Mouse (Mus musculus): ENCODE data around the gene Gsta1. TPM values are rescaled to one million over a fixed set of nuclear protein-coding genes. Genes with fewer than 3 reads are reported as not detected.
A peak's percentile ranks its signal among the peaks of the same experiment; 100 is the strongest.
"Not testable (repeated sequence)": the region's sequence is repeated elsewhere in the genome, so short reads cannot be mapped to it uniquely, and the experiment has no call there.

The Gsta1 gene
- polyA plus RNA-seq, 1 experiment from 2014 or later: 61.1 TPM

- not testable (repeated sequence) for H3K27ac ChIP-seq
Measured at GRCm38 (mm10) chr9:78256914-78257313, 26.5 kb downstream of the Gsta1 start, which contains the start of gene Gm3776. Gm3776 (plus strand) TSS chr9:78257129.

GRCm38 (mm10) chr9:78259688-78260087 is 29.2 kb downstream of the Gsta1 start:
- not testable (repeated sequence) for H3K9me3 ChIP-seq; H3K4me2 ChIP-seq (replicated peaks); H3K36me3 ChIP-seq; H3K4me3 ChIP-seq (replicated peaks); H3K27me3 ChIP-seq (replicated peaks); H3K27ac ChIP-seq; H3K9ac ChIP-seq; H3K4me1 ChIP-seq (replicated peaks)
- ATAC-seq: peak; percentile 49
- WGBS: 0% methylated on average over 1 of the region's 6 CpGs

More at GRCm38 (mm10) chr9:78256914-78257313, 26.5 kb downstream of the Gsta1 start, which contains the start of gene Gm3776:
- peak; percentile 39 for ATAC-seq
- not testable (repeated sequence) for H3K27me3 ChIP-seq (replicated peaks); H3K4me1 ChIP-seq (replicated peaks); H3K9me3 ChIP-seq; H3K4me2 ChIP-seq (replicated peaks); H3K9ac ChIP-seq; H3K36me3 ChIP-seq; H3K4me3 ChIP-seq (replicated peaks)
- WGBS: 63% methylated on average over 2 of the region's 3 CpGs

- not testable (repeated sequence) for H3K4me3 ChIP-seq (replicated peaks); H3K27me3 ChIP-seq (replicated peaks); H3K4me1 ChIP-seq (replicated peaks); H3K4me2 ChIP-seq (replicated peaks); H3K9ac ChIP-seq; H3K9me3 ChIP-seq; ATAC-seq; H3K27ac ChIP-seq; H3K36me3 ChIP-seq
- WGBS: 79% methylated on average over 3 of the region's 3 CpGs
Measured at GRCm38 (mm10) chr9:78270945-78271344, 40.5 kb downstream of the Gsta1 start.

- ATAC-seq: peak; percentile 99
- H3K4me3 ChIP-seq (replicated peaks): not testable (repeated sequence)
- 70% methylated on average over 4 of the region's 4 CpGs for WGBS
Measured at GRCm38 (mm10) chr9:78282002-78282711, 51.7 kb downstream of the Gsta1 start.

GRCm38 (mm10) chr9:78289063-78289462 is 58.6 kb downstream of the Gsta1 start:
- H3K4me3 ChIP-seq (replicated peaks); H3K27ac ChIP-seq; H3K36me3 ChIP-seq; H3K27me3 ChIP-seq (replicated peaks); H3K4me1 ChIP-seq (replicated peaks); H3K4me2 ChIP-seq (replicated peaks); ATAC-seq; H3K9me3 ChIP-seq; H3K9ac ChIP-seq: not testable (repeated sequence)
- 82% methylated on average over 1 of the region's 1 CpGs for WGBS

More at GRCm38 (mm10) chr9:78282002-78282711, 51.7 kb downstream of the Gsta1 start:
- peak overlapping the region; percentile 44; the same call in 1 of the 2 replicates for H3K27ac ChIP-seq
- H3K4me1 ChIP-seq (replicated peaks); H3K9me3 ChIP-seq; H3K9ac ChIP-seq; H3K4me2 ChIP-seq (replicated peaks); H3K36me3 ChIP-seq; H3K27me3 ChIP-seq (replicated peaks): not testable (repeated sequence)

- not testable (repeated sequence) for H3K9me3 ChIP-seq, H3K27ac ChIP-seq
- ATAC-seq: peak; percentile 93
Measured at GRCm38 (mm10) chr9:78289723-78290122, 59.3 kb downstream of the Gsta1 start, which contains the start of gene Gm10639. Gm10639 (plus strand) TSS chr9:78289923.

More at GRCm38 (mm10) chr9:78289723-78290122, 59.3 kb downstream of the Gsta1 start, which contains the start of gene Gm10639:
- H3K4me2 ChIP-seq (replicated peaks); H3K36me3 ChIP-seq; H3K9ac ChIP-seq; H3K4me1 ChIP-seq (replicated peaks); H3K27me3 ChIP-seq (replicated peaks); H3K4me3 ChIP-seq (replicated peaks): not testable (repeated sequence)
- WGBS: 70% methylated on average over 3 of the region's 3 CpGs

Other genes with a start within 250 kb of the Gsta1 start
- gene Gcm1, start 178.7 kb upstream of the Gsta1 start, polyA plus RNA-seq (2015; fragmentation: Nextera tagmentation; extraction: Ambion mirVana): not detected in 2 replicates
- gene Fbxo9, start 121.6 kb upstream of the Gsta1 start, polyA plus RNA-seq (2015; fragmentation: Nextera tagmentation; extraction: Ambion mirVana): 40.9 and 41.2 TPM in 2 replicates
- 25.7 and 26.3 TPM in 2 replicates for gene Ick, start 121.5 kb upstream of the Gsta1 start, polyA plus RNA-seq (2015; fragmentation: Nextera tagmentation; extraction: Ambion mirVana)
- 56.0 and 56.9 TPM in 2 replicates for gene Gsta4, start 47.9 kb upstream of the Gsta1 start, polyA plus RNA-seq (2015; fragmentation: Nextera tagmentation; extraction: Ambion mirVana)
- gene Gm3776, start 26.5 kb downstream of the Gsta1 start, polyA plus RNA-seq (2015; fragmentation: Nextera tagmentation; extraction: Ambion mirVana): 45.9 and 53.7 TPM in 2 replicates
- 0.93 and 1.2 TPM in 2 replicates for gene Gm10639, start 59.3 kb downstream of the Gsta1 start, polyA plus RNA-seq (2015; fragmentation: Nextera tagmentation; extraction: Ambion mirVana)
- not detected in 2 replicates for gene Omt2a, start 84.1 kb downstream of the Gsta1 start, polyA plus RNA-seq (2015; fragmentation: Nextera tagmentation; extraction: Ambion mirVana)
- gene Omt2b, start 96.9 kb downstream of the Gsta1 start, polyA plus RNA-seq (2015; fragmentation: Nextera tagmentation; extraction: Ambion mirVana): not detected in 2 replicates
- gene Gsta2, start 125.1 kb downstream of the Gsta1 start, polyA plus RNA-seq (2015; fragmentation: Nextera tagmentation; extraction: Ambion mirVana): 35.3 and 36.5 TPM in 2 replicates
- gene Dppa5a, start 137.5 kb downstream of the Gsta1 start, polyA plus RNA-seq (2015; fragmentation: Nextera tagmentation; extraction: Ambion mirVana): 0.39 TPM in 1 of 2 replicates, not detected in the other
- 0.34 and 0.60 TPM in 2 replicates for gene Ooep, start 148.1 kb downstream of the Gsta1 start, polyA plus RNA-seq (2015; fragmentation: Nextera tagmentation; extraction: Ambion mirVana)
- 0.27 and 0.36 TPM in 2 replicates for gene Ddx43, start 165.1 kb downstream of the Gsta1 start, polyA plus RNA-seq (2015; fragmentation: Nextera tagmentation; extraction: Ambion mirVana)
- gene Cgas, start 212.6 kb downstream of the Gsta1 start, polyA plus RNA-seq (2015; fragmentation: Nextera tagmentation; extraction: Ambion mirVana): 2.3 and 2.4 TPM in 2 replicates
- 24.2 and 24.6 TPM in 2 replicates for gene Mto1, start 217.6 kb downstream of the Gsta1 start, polyA plus RNA-seq (2015; fragmentation: Nextera tagmentation; extraction: Ambion mirVana)
- gene Gm17324, start 218.1 kb downstream of the Gsta1 start, polyA plus RNA-seq (2015; fragmentation: Nextera tagmentation; extraction: Ambion mirVana): 0.32 and 0.64 TPM in 2 replicates

Measured in intestine, embryonic 15.5 days (tissue).